Mouse (Mus musculus): ENCODE data around the gene Fras1. TPM values are rescaled to one million over a fixed set of nuclear protein-coding genes. Genes with fewer than 3 reads are reported as not detected.

The Fras1 gene
- polyA plus RNA-seq, 1 experiment, result 0.29 TPM

DNA sequence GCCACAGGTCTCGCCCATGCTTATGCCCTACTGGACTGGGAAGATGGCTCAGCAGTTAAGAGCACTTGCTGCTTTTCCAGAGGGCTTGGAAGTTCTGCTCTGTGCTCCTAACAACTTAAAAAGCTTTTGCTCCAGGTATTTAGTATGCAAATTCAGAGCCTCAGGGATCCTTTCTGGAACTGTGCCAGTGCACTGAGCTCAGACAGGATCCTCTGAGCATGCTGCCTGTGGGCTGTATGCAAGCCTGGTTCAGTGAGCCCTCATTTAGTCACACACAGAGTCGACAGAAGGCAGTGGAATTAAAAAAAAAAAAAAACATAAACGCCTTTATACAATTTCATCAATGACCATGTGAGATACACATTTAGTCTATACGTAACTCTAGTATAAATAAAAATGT is 436.9 kb downstream of the Fras1 start:
- H3K36me3 ChIP-seq (ENCODE audit: control insufficient read depth, insufficient read depth, low read length), result no peaks in the 10 kb centered on the region; the same call in 1 of the 2 replicates
- WGBS, result 74% methylated on average over 4 of the region's 4 CpGs
- H3K4me1 ChIP-seq (ENCODE audit: control insufficient read depth, insufficient read depth, insufficient read length, low read length), result no peaks in the 10 kb centered on the region
- no peaks in the 10 kb centered on the region for H3K27me3 ChIP-seq (ENCODE audit: control insufficient read depth, insufficient read depth, low read length)
- no peak overlapping the region for H3K27ac ChIP-seq (ENCODE audit: insufficient read depth, low read depth, low read length)
- TF ChIP-seq CTCF (IDR thresholded peaks at IDR 0.05; ENCODE audit: extremely low read depth, insufficient read length, insufficient replicate concordance, low read depth, low read length) (no peak), POLR2A (IDR thresholded peaks at IDR 0.05; ENCODE audit: low read depth, low read length) (no peak)
- no peak overlapping the region for H3K4me3 ChIP-seq (ENCODE audit: low read depth, low read length)

DNA sequence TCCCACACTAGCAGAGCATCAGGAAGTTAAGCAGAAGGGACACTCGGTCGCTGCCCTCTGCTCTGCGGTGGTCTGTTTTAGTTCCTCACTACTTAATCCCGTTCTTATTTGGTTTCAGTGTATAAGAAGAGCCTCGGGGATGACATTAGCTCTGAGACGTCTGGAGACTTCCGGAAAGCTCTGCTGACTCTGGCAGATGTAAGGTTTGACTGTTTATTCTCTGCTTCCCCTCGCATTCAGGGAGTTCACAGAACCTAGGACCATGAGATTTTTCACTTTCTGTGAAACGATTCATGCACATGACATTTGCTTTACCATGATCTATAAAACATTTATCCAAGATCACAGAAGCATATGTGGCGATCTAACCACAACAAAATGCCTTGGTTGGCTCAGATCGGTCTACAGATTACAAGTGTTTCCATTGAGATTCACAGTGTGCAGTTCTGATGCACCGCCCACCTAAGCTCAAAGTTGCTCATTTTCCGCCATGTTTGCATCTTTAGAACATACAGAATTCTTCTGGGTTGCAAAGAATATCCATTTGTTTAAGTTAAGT is 451.1 kb downstream of the Fras1 start:
- Histone ChIP-seq H3K4me1 (ENCODE audit: control insufficient read depth, insufficient read depth, insufficient read length, low read length) (no peaks in the 10 kb centered on the region), H3K27ac (ENCODE audit: insufficient read depth, low read depth, low read length) (no peak overlapping the region), H3K27me3 (ENCODE audit: control insufficient read depth, insufficient read depth, low read length) (no peaks in the 10 kb centered on the region), H3K36me3 (ENCODE audit: control insufficient read depth, insufficient read depth, low read length) (no peaks in the 10 kb centered on the region), H3K4me3 (ENCODE audit: low read depth, low read length) (no peak overlapping the region)
- no peak for TF ChIP-seq POLR2A (IDR thresholded peaks at IDR 0.05; ENCODE audit: low read depth, low read length)
- no peak for TF ChIP-seq CTCF (IDR thresholded peaks at IDR 0.05; ENCODE audit: extremely low read depth, insufficient read length, insufficient replicate concordance, low read depth, low read length)
- WGBS, result 79% methylated on average over 13 of the region's 13 CpGs

DNA sequence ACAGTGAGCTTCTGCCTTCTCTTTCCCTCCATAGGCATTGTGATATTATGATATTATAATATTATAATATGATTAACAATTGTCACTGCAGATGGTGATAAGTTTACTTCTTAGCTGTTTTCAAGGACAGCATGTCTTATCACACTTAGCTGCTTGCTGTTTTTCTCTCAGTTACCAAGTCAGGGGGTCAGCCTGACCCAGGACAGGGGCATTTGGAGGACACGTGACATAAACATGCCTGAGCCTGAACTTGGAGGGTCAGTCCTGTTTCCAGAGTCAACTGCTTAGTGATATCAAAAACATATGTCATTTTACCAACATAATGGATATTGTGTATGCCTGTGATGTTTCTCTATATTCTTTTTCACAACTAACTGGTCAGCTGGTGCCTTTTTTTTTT is 453.4 kb downstream of the Fras1 start:
- Histone ChIP-seq H3K4me3 (ENCODE audit: low read depth, low read length) (no peak overlapping the region), H3K27me3 (ENCODE audit: control insufficient read depth, insufficient read depth, low read length) (no peaks in the 10 kb centered on the region), H3K4me1 (ENCODE audit: control insufficient read depth, insufficient read depth, insufficient read length, low read length) (no peaks in the 10 kb centered on the region), H3K27ac (ENCODE audit: insufficient read depth, low read depth, low read length) (no peak overlapping the region), H3K36me3 (ENCODE audit: control insufficient read depth, insufficient read depth, low read length) (no peaks in the 10 kb centered on the region)
- TF ChIP-seq CTCF (IDR thresholded peaks at IDR 0.05; ENCODE audit: extremely low read depth, insufficient read length, insufficient replicate concordance, low read depth, low read length), result no peak
- TF ChIP-seq POLR2A (IDR thresholded peaks at IDR 0.05; ENCODE audit: low read depth, low read length), result no peak
- WGBS, result 82% methylated on average over 1 of the region's 1 CpGs

Other genes with a start within 250 kb of the Fras1 start
- gene Cnot6l, start 209.8 kb upstream of the Fras1 start, polyA plus RNA-seq (2012; rRNA removed), result 0.90 and 3.0 TPM in 2 replicates
- 0.77 and 1.3 TPM in 2 replicates for gene Mrpl1, start 164.5 kb upstream of the Fras1 start, polyA plus RNA-seq (2012; rRNA removed)